Mouse (Mus musculus) heart, adult 18-20 months (tissue): ENCODE measurements around the gene Mettl7a1. TPM values are rescaled to one million over a fixed set of nuclear protein-coding genes. Genes with fewer than 3 reads are reported as not detected.
"Not testable (repeated sequence)": the region's sequence is repeated elsewhere in the genome, so short reads cannot be mapped to it uniquely, and the experiment has no call there.

Source experiments
- DNase-seq, 2 experiments: peaks; one replicate each; pipeline ENCODE4 v3.0.0; 2021 to 2022; ENCODE audit warnings: mixed read lengths in 1 of 2
- total RNA-seq, 2 experiments: library from RNA; stranded (reverse); gene quantifications; 2 replicates each; pipeline ENCODE4 v1.2.3; 2021

Mettl7a1 gene
- total RNA-seq, 2 experiments from 2014 or later: 46.0 to 60.5 TPM

- not testable (repeated sequence) for DNase-seq
Measured at GRCm38 (mm10) chr15:100341314-100341980, 37.5 kb downstream of the Mettl7a1 start.

DNA sequence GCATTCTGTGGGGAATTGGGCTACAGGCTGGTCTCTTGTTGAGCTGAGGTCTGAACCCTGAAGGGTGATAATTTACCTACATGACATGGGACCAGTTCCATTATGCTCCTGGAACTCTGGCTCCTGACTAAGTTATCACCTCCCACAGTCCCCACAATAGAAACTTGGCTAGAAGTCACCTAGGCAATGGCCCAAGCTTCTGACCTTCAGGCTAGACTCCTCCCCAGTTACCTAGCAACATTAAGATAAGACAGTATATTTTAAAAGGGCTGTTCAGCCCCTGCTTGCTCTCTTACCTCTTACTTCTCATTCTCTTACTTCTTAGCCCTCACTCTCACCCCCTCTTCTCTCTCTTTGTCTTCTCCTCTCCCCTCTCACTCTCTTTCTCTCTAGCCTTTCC lies 41.5 kb downstream of the Mettl7a1 start:
- peak; percentile 64 to 79 for DNase-seq

DNA sequence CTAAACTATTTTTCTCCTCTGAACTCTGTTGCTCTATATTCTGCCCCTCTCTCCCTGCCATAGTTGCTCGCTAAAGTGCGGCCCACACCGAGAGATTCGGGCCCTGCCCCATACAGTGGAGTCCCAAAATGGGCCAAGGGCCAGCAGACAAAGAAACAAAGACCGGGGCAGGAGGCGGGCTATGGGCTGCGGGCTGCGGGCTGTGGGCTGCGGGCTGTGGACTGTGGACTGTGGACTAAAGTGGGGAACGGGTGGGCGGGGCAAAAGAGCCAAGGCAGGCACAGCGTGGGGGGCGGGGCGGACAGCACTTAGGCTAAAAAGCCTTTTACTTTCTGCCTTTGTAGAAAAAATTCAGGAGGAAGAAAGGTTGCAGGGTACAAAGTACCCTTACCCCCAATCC lies 42.8 kb downstream of the Mettl7a1 start:
- no peak for DNase-seq

GRCm38 (mm10) chr15:100349496-100349895 lies 45.6 kb downstream of the Mettl7a1 start:
- DNase-seq: no peak

- DNase-seq: no peak
Measured at GRCm38 (mm10) chr15:100351501-100352060, 47.6 kb downstream of the Mettl7a1 start.

DNA sequence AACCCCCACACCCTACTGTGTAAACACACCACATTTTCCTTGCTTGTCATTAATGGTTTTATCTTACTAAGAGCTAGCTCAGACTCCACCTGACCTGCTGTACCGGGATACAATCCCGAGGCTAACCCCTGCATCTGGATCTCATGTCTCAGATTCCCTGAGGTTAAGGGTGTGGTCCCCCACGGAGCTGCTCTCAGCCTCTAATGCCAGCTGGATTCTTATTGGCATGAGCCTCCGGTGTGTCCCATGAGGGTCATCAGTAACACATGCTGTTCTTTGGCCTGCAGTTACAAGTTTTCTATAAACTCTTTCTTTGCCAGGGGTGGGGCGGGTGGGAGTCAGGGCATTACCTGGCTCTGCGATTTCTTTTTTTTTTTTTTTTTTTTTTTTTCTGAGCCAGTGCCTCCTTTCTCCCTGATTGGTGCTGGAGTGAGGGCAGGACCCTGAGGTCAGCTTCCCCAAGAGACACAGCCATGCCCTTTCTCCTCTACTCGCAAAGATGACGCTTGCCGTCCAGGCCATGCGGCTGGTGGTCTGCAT lies 48.8 kb downstream of the Mettl7a1 start, which contains the start of the genes Methig1 and Mettl7a2:
Gene Methig1 (plus strand): TSS at position 439 of the 540 bp plus-strand sequence.
Gene Mettl7a2 (plus strand): TSS at position 490 of the 540 bp plus-strand sequence.
- DNase-seq: no peak

DNA sequence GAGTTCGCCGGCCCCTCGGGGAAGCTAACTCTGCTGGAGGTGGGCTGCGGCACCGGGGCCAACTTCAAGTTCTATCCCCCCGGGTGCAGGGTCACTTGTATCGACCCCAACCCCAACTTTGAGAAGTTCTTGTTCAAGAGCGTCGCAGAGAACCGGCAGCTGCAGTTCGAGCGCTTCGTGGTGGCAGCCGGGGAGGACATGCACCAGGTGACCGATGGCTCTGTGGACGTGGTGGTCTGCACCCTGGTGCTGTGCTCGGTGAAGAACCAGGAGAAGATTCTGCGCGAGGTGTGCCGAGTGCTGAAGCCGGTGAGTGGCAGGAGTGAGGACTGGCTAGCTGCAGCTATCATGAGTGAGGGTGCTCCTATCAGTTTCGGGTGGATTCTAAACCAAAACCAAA lies 49.5 kb downstream of the Mettl7a1 start:
- not testable (repeated sequence) for DNase-seq

DNA sequence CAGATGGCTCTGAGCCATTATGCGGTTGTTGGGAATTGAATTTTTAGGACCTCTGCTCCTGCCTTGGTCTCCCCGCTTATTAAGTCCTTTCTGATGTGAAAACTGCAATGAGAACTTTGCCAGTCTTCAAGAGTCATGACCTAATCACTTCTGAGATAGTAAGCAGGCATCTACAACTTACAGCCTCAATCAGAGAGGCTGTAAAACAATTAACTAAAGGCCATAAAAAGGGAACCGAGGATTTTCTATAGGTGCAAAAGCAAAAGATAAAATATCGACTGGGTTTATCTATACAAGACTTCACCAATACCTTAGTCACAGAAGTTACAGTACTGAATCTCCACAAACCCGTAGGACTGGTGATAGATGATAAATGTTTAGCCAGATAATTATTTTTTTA lies 51.9 kb downstream of the Mettl7a1 start:
- no peak for DNase-seq

DNA sequence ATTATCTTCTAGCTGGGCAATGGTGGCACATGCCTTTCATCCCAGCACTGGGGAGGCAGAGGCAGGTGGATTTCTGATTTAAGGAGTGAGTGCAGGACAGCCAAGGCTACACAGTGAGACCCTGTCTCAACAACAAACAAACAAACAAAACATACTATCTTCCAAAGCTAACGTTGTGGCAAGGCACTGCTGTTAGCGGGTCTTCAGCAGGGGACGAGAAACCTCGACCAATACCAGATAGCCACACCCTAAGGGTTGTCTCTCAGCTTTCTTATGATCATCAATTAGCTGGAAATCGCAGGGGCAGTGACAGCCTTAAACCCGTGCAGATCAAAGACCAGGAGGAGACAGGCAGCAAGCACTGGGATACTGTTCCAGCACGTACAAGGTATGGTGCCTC lies 60.3 kb downstream of the Mettl7a1 start, which contains the start of gene Higd1c:
Gene Higd1c (plus strand): TSS at position 301 of the 400 bp plus-strand sequence.
- DNase-seq: no peak

- not testable (repeated sequence) for DNase-seq
Measured at GRCm38 (mm10) chr15:100365967-100366366, 62.0 kb downstream of the Mettl7a1 start.

- DNase-seq: no peak
Measured at GRCm38 (mm10) chr15:100367119-100367518, 63.2 kb downstream of the Mettl7a1 start.

- DNase-seq: peak; percentile 53 to 77
Measured at GRCm38 (mm10) chr15:100375066-100375465, 71.1 kb downstream of the Mettl7a1 start.

- peak; percentile 8 to 15 for DNase-seq
Measured at GRCm38 (mm10) chr15:100377847-100378505, 74.0 kb downstream of the Mettl7a1 start.

Other genes starting within 250 kb of the Mettl7a1 start
- 10 to 100 TPM; 52.5 to 53.5 TPM for gene Atf1, start 76.3 kb upstream of the Mettl7a1 start, total RNA-seq
- not detected for gene Tmprss12, start 23.3 kb upstream of the Mettl7a1 start, total RNA-seq
- gene Mettl7a3, start 30.8 kb downstream of the Mettl7a1 start, total RNA-seq: under 1 TPM in 1 of 2 experiments, not detected in 1; 0.18 TPM
- not detected for gene Methig1, start 49.0 kb downstream of the Mettl7a1 start, total RNA-seq
- 1 to 10 TPM; 1.1 to 1.5 TPM for gene Mettl7a2, start 49.1 kb downstream of the Mettl7a1 start, total RNA-seq
- not detected for gene Higd1c, start 60.4 kb downstream of the Mettl7a1 start, total RNA-seq
- gene Gm5475, start 118.0 kb downstream of the Mettl7a1 start, total RNA-seq: not detected
- 10 to 100 TPM; 37.8 to 44.5 TPM for gene Slc11a2, start 120.9 kb downstream of the Mettl7a1 start, total RNA-seq
- 10 to 100 TPM; 10.2 to 23.2 TPM for gene Letmd1, start 164.9 kb downstream of the Mettl7a1 start, total RNA-seq
- 1 to 10 TPM; 1.9 to 2.6 TPM for gene Csrnp2, start 191.3 kb downstream of the Mettl7a1 start, total RNA-seq
- gene Tfcp2, start 247.9 kb downstream of the Mettl7a1 start, total RNA-seq: 10 to 100 TPM; 11.3 to 14.7 TPM